Mouse (Mus musculus) myocyte (in vitro differentiated cells): Measurements from ENCODE around the gene Larp4b. TPM values are rescaled to one million over a fixed set of nuclear protein-coding genes. Genes with fewer than 3 reads are reported as not detected.

Source experiments
- H3K27me3 ChIP-seq: one replicate; pipeline ENCODE4 v1.6.1; 2011; ENCODE audit not compliant: control insufficient read depth, insufficient read depth, insufficient read length
- H3K36me3 ChIP-seq: one replicate; pipeline ENCODE4 v1.6.1; 2011; ENCODE audit not compliant: control insufficient read depth, insufficient read depth
- H3K4me2 ChIP-seq: one replicate; pipeline ENCODE4 v1.6.1; 2011; ENCODE audit warnings: low read depth, control low read depth
- H3K4me3 ChIP-seq: one replicate; pipeline ENCODE4 v1.5.1; 2011; ENCODE audit warnings: mild to moderate bottlenecking, control low read depth, moderate library complexity
- H3K79me2 ChIP-seq: one replicate; pipeline ENCODE4 v1.6.1; 2011; ENCODE audit not compliant: control insufficient read depth, insufficient read depth
- H3ac ChIP-seq: one replicate; pipeline ENCODE4 v1.6.1; 2011; ENCODE audit not compliant: control insufficient read depth, insufficient read length
- CEBPB ChIP-seq: IDR thresholded peaks from 2 replicates; pipeline ENCODE4 v1.6.1; 2011; ENCODE audit warnings: mild to moderate bottlenecking, moderate library complexity; ENCODE audit not compliant: poor library complexity, insufficient read depth, severe bottlenecking
- E2F4 ChIP-seq: IDR thresholded peaks from one replicate; pipeline ENCODE4 v1.6.1; 2011; ENCODE audit warnings: mild to moderate bottlenecking, control low read depth, moderate library complexity; ENCODE audit not compliant: insufficient read depth
- MAX ChIP-seq: IDR thresholded peaks from one replicate; pipeline ENCODE4 v1.6.1; 2011; ENCODE audit warnings: low read depth, mild to moderate bottlenecking, control low read depth
- MYOD1 ChIP-seq, 3 experiments: IDR thresholded peaks; one replicate each; pipeline ENCODE4 v1.6.1; 2011; ENCODE audit warnings: control low read depth in 2 of 3, low read depth in 2 of 3, mild to moderate bottlenecking in 2 of 3, moderate library complexity in 1 of 3; ENCODE audit not compliant: insufficient read length in 2 of 3, control insufficient read depth in 1 of 3
- MYOG ChIP-seq, 3 experiments: IDR thresholded peaks; one replicate each; pipeline ENCODE4 v1.6.1; 2011; ENCODE audit warnings: control low read depth in 2 of 3, low read depth in 2 of 3, mild to moderate bottlenecking in 2 of 3; ENCODE audit not compliant: insufficient read length in 2 of 3, control insufficient read depth in 1 of 3, insufficient read depth in 1 of 3
- POLR2A ChIP-seq: IDR thresholded peaks from one replicate; pipeline ENCODE4 v1.6.1; 2011; ENCODE audit warnings: low read depth, mild to moderate bottlenecking, control low read depth, moderate library complexity; ENCODE audit not compliant: insufficient read length
- POLR2AphosphoS2 ChIP-seq: IDR thresholded peaks from one replicate; pipeline ENCODE4 v1.6.1; 2011; ENCODE audit warnings: low read depth, control low read depth; ENCODE audit not compliant: insufficient read length
- REST ChIP-seq: IDR thresholded peaks from one replicate; pipeline ENCODE4 v1.6.1; 2011; ENCODE audit warnings: mild to moderate bottlenecking, control low read depth, moderate library complexity; ENCODE audit not compliant: insufficient read depth, insufficient read length
- SRF ChIP-seq: IDR thresholded peaks from one replicate; pipeline ENCODE4 v1.6.1; 2011; ENCODE audit warnings: low read depth; ENCODE audit not compliant: control insufficient read depth, insufficient read length
- TCF12 ChIP-seq: IDR thresholded peaks from one replicate; pipeline ENCODE4 v1.6.1; 2011; ENCODE audit warnings: mild to moderate bottlenecking, control low read depth; ENCODE audit not compliant: poor library complexity, insufficient read depth, severe bottlenecking
- TCF3 ChIP-seq: IDR thresholded peaks from one replicate; pipeline ENCODE4 v1.6.1; 2011; ENCODE audit warnings: low read depth, control low read depth; ENCODE audit not compliant: insufficient read length
- USF1 ChIP-seq: IDR thresholded peaks from one replicate; pipeline ENCODE4 v1.6.1; 2011; ENCODE audit warnings: low read depth, mild to moderate bottlenecking, control low read depth, moderate library complexity
- polyA plus RNA-seq: library from polyadenylated mRNA; unstranded; fragments of >200 nt; fragmentation: generic; extraction: Trizol; gene quantifications from one replicate; pipeline ENCODE4 v1.2.1, GENCODE M21; 2012; ENCODE audit warnings: missing spikeins

Gene Larp4b
- polyA plus RNA-seq, 1 experiment, result 20.3 TPM

DNA sequence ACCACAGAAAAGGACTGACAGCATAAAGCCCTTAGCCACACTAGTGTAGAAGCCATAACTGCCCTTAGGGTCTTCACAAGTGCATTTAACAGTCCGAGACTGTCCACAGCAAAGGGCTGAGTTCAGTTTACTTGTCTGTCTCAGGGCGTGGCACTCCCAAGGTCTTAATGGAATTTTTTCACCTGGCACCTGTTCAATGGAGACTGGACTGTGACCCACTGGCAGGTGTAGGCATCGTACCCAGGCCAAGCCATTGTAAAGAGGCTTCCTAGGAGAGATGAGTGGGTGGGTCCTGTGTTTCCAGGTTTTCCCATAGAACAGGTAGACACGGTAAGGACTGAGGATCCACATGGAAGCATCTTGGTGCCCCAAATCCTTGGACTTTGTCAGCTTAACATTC lies 84.6 kb downstream of the Larp4b start:
- H3K27me3 ChIP-seq, result no peaks in the 10 kb centered on the region
- H3ac ChIP-seq, result no peak overlapping the region
- H3K79me2 ChIP-seq, result no peaks in the 10 kb centered on the region
- H3K36me3 ChIP-seq, result peaks cover 22% of the 10 kb centered on the region
- no peak for TF ChIP-seq MAX
- TF ChIP-seq TCF3, result no peak
- TF ChIP-seq MYOD1 (IDR thresholded peaks at IDR 0.05; ENCODE audit: control insufficient read depth in 1 of 3, insufficient read length in 2 of 3, low read depth in 2 of 3), result no peak
- TF ChIP-seq USF1, result no peak
- no peak for TF ChIP-seq REST
- no peak for TF ChIP-seq TCF12
- TF ChIP-seq POLR2AphosphoS2, result no peak
- H3K4me3 ChIP-seq, result no peak overlapping the region
- H3K4me2 ChIP-seq, result no peak overlapping the region

DNA sequence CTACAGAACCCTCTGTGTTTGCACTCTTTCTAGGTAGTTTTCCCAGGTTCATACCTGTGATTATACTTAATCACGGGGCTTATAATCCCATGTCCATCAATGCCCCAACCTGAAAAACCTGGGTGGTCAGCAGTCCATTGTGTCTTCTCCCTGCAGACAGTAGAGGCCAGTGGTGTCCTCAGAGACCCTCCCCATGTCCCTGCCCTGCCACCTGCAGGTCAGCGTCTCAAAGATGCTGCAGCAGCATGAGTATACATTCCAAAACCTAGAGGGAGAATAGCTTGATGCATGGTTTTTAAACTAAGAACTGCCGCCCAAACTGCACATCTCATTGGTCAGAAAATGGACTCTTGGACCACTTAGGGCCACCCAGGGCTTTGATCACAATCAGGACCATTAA lies 85.0 kb downstream of the Larp4b start:
- H3K4me2 ChIP-seq, result no peak overlapping the region
- TF ChIP-seq TCF12 (no peak), USF1 (no peak), REST (no peak), E2F4 (no peak), SRF (no peak), POLR2AphosphoS2 (no peak), CEBPB (no peak), MYOG (IDR thresholded peaks at IDR 0.05; ENCODE audit: control insufficient read depth in 1 of 3, insufficient read depth in 1 of 3, insufficient read length in 2 of 3, low read depth in 2 of 3) (no peak), TCF3 (no peak), POLR2A (no peak), MYOD1 (IDR thresholded peaks at IDR 0.05; ENCODE audit: control insufficient read depth in 1 of 3, insufficient read length in 2 of 3, low read depth in 2 of 3) (no peak), MAX (no peak)
- H3K4me3 ChIP-seq, result no peak overlapping the region
- H3K79me2 ChIP-seq, result no peaks in the 10 kb centered on the region
- H3ac ChIP-seq, result no peak overlapping the region
- no peaks in the 10 kb centered on the region for H3K27me3 ChIP-seq
- H3K36me3 ChIP-seq, result peaks cover 21% of the 10 kb centered on the region

DNA sequence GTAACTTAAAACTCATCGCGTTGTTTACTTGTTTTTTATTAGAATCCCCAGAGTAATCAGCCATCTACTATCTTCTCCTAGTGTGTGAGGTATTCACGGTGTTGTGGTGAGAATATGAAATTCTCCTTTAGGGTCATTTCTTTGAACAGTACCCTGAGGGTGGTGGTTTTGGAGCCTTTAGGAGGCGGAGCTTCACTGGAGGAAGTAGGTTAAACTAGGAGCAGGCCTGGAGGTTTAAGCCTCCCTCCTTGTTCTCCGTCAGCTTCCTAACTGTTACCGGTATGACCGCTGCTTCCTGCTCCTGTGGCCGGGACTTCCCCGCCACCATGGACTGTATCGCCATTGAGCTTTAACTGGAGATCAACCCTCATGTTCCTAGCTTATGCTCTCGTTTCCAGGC lies 86.5 kb downstream of the Larp4b start:
- Histone ChIP-seq H3K79me2 (no peaks in the 10 kb centered on the region), H3ac (no peak overlapping the region), H3K36me3 (peaks cover 9% of the 10 kb centered on the region), H3K4me2 (no peak overlapping the region), H3K27me3 (no peaks in the 10 kb centered on the region), H3K4me3 (no peak overlapping the region)
- TF ChIP-seq REST, result no peak
- TF ChIP-seq MYOG (IDR thresholded peaks at IDR 0.05; ENCODE audit: control insufficient read depth in 1 of 3, insufficient read depth in 1 of 3, insufficient read length in 2 of 3, low read depth in 2 of 3), result no peak
- no peak for TF ChIP-seq E2F4
- no peak for TF ChIP-seq MYOD1 (IDR thresholded peaks at IDR 0.05; ENCODE audit: control insufficient read depth in 1 of 3, insufficient read length in 2 of 3, low read depth in 2 of 3)
- no peak for TF ChIP-seq POLR2A
- no peak for TF ChIP-seq USF1
- TF ChIP-seq SRF, result no peak
- TF ChIP-seq POLR2AphosphoS2, result no peak
- TF ChIP-seq TCF12, result no peak
- no peak for TF ChIP-seq MAX
- no peak for TF ChIP-seq TCF3
- no peak for TF ChIP-seq CEBPB

DNA sequence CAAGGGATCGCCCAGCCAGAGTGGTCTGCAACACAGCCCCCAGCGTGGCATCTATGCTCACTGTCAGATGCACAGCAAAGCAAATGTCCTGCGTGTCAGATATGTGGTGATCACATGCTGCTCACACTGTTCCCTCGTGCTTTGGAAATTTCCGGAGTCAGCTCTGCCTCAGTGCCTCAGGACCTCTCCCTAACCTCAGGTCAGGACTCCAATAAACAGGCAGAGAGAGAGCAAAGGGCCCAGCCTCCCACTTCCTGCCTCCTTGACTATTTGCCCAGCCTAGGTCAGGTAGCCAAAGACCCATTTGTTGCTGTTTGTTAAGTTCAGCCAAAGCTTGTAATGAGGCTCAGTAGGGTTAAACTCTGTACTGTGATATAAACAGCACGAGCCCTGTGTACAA lies 87.4 kb downstream of the Larp4b start:
- Histone ChIP-seq H3ac (no peak overlapping the region), H3K4me3 (no peak overlapping the region), H3K79me2 (no peaks in the 10 kb centered on the region), H3K4me2 (no peak overlapping the region), H3K36me3 (peaks cover 6% of the 10 kb centered on the region), H3K27me3 (no peaks in the 10 kb centered on the region)
- TF ChIP-seq MYOG (IDR thresholded peaks at IDR 0.05; ENCODE audit: control insufficient read depth in 1 of 3, insufficient read depth in 1 of 3, insufficient read length in 2 of 3, low read depth in 2 of 3) (no peak), POLR2A (no peak), TCF12 (no peak), POLR2AphosphoS2 (no peak), REST (no peak), MAX (no peak), SRF (no peak), MYOD1 (IDR thresholded peaks at IDR 0.05; ENCODE audit: control insufficient read depth in 1 of 3, insufficient read length in 2 of 3, low read depth in 2 of 3) (no peak), USF1 (no peak), E2F4 (no peak), CEBPB (no peak), TCF3 (no peak)

DNA sequence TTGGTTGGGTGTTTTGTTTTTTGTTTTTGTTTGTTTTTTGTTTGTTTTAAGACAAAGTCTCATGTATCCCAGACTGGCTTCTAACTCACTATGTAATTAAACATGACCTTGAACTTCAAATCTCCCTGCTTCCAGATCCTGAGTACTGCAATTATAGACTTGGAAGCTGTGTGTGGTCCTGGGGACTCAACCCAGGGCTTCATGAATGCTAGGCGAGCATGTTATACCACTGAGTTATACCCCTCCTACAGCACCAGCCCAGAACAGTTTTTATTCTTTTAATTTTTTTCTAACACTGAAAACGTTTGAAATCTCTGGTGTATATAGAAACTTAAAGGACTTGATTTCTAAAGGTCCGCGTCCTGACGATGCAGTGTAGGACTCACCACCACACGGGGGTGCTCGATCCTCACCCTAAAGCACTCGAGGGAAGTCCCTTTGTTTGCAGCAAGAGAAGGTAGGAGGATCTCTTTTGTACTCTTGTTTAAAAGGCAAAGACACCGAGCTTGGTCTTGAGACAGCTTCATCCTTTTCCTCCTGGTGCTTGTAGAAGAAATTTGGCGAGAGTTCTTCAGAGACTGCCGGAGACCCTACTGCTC lies 88.1 kb downstream of the Larp4b start:
- no peak overlapping the region for H3K4me3 ChIP-seq
- TF ChIP-seq MAX (no peak), TCF3 (no peak), MYOD1 (IDR thresholded peaks at IDR 0.05; ENCODE audit: control insufficient read depth in 1 of 3, insufficient read length in 2 of 3, low read depth in 2 of 3) (no peak), POLR2AphosphoS2 (no peak)
- H3K79me2 ChIP-seq, result no peaks in the 10 kb centered on the region
- no peaks in the 10 kb centered on the region for H3K27me3 ChIP-seq
- H3K36me3 ChIP-seq, result peaks cover 6% of the 10 kb centered on the region
- H3K4me2 ChIP-seq, result no peak overlapping the region
- H3ac ChIP-seq, result no peak overlapping the region
